Mouse (Mus musculus) heart, postnatal 0 days (tissue): Measurements from ENCODE around the gene Fbxl19. TPM values are rescaled to one million over a fixed set of nuclear protein-coding genes. Genes with fewer than 3 reads are reported as not detected.

Source experiments
- ATAC-seq: fragments of 200-750 bp; cut with Nextera tagmentation; 2 replicates; pipeline ENCODE4 v1.8.0; 2017; ENCODE audit warnings: low read depth, moderate number of reproducible peaks, moderate library complexity; ENCODE audit not compliant: insufficient read depth
- DNase-seq: peaks from one replicate; pipeline ENCODE4 v3.0.0-alpha.2; 2016; ENCODE audit warnings: low spot score
- H3K27ac ChIP-seq: fragments of 300-500 bp; sonication (generic); 2 replicates; pipeline ENCODE4 v1.5.1; 2014; ENCODE audit warnings: low read depth, mild to moderate bottlenecking
- H3K27me3 ChIP-seq: fragments of 300-500 bp; sonication (generic); 2 replicates; pipeline ENCODE4 v1.6.1; 2014; ENCODE audit warnings: low read length, mixed read lengths; ENCODE audit not compliant: control insufficient read depth, insufficient read depth
- H3K36me3 ChIP-seq: fragments of 300-500 bp; sonication (generic); replicated peaks from 2 replicates; pipeline ENCODE4 v1.6.1; 2014; ENCODE audit warnings: low read length, mixed read lengths; ENCODE audit not compliant: control insufficient read depth, insufficient read depth
- H3K4me1 ChIP-seq: fragments of 300-500 bp; sonication (generic); 2 replicates; pipeline ENCODE4 v1.6.1; 2014; ENCODE audit warnings: antibody characterized with exemption; ENCODE audit not compliant: control insufficient read depth, insufficient read depth
- H3K4me2 ChIP-seq: fragments of 300-500 bp; sonication (generic); 2 replicates; pipeline ENCODE4 v1.6.1; 2014; ENCODE audit warnings: low read depth, mild to moderate bottlenecking, low read length, moderate library complexity
- H3K4me3 ChIP-seq: fragments of 300-500 bp; sonication (generic); 2 replicates; pipeline ENCODE4 v1.5.1; 2014; ENCODE audit warnings: low read depth, low read length
- H3K9ac ChIP-seq: fragments of 300-500 bp; sonication (generic); replicated peaks from 2 replicates; pipeline ENCODE4 v1.6.1; 2014; ENCODE audit warnings: low read depth, low read length, mixed read lengths
- H3K9me3 ChIP-seq: fragments of 300-500 bp; sonication (generic); replicated peaks from 2 replicates; pipeline ENCODE4 v1.6.1; 2016; ENCODE audit warnings: low read length; ENCODE audit not compliant: control insufficient read depth
- CTCF ChIP-seq: IDR thresholded peaks from 2 replicates; pipeline ENCODE4 v1.5.1; 2016; ENCODE audit warnings: antibody characterized with exemption, control low read depth, low read depth
- EP300 ChIP-seq: IDR thresholded peaks from 2 replicates; pipeline ENCODE4 v1.6.1; 2016; ENCODE audit warnings: antibody characterized with exemption, low read depth
- WGBS: fragments of 180-500 bp; shearing (Covaris S2); extraction: QIAGEN DNeasy Blood & Tissue Kit; methylation state at CpG from one replicate; pipeline ENCODE4 v1.1.7; 2014; 5-methylcytosine and 5-hydroxymethylcytosine counted together
- polyA plus RNA-seq: library from polyadenylated mRNA; unstranded; fragments of >200 nt; fragmentation: Nextera tagmentation; extraction: Ambion mirVana; gene quantifications from 2 replicates; pipeline ENCODE4 v1.2.1, GENCODE M21; 2015
- total RNA-seq: library from RNA; depleted of rRNA; stranded (reverse); fragments of >200 nt; gene quantifications from 2 replicates; pipeline ENCODE4 v1.2.3, GENCODE M21; 2014; ENCODE audit warnings: low replicate concordance; rRNA removed

Fbxl19 gene
- 8.9 and 21.6 TPM in 2 replicates for total RNA-seq
- polyA plus RNA-seq, result 0.42 and 0.56 TPM in 2 replicates

DNA sequence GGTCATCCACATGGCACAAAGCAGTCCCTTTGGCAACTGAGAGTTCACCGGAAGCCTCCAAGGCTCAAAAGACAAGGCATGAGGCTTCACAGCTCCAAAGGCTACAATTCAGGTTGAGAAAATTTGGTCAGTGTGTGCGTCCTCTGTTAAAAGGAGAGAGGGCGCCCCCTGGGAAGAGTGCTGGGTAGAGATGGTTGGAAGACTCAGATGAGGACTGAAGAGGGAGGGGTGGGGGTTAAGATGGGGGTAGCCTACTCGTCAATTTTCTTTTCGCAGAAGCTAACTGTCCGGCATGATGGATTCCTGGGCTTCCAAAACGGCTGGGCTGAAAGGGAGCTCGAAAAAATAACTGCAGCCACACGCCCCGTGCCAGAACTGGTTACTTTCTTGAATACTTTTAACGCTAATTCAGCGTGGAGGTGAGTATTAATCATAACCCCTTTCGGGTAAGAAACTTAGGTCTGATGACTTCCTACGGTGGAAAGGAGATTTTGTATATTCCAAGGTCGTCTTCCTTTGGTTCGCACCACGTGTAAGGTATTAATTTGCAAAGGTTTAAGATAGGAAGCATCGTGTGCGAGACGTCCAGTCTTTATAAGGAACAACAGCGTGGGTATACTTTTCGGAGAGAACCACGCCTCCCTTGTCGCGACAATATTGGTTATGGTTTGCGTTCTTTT is at the start of gene Fbxl19:
TSS of gene Fbxl19 (plus strand) at position 178 of the 680 bp plus-strand sequence.
- ATAC-seq, result no peak
- 1% methylated on average over 26 of the region's 26 CpGs for WGBS

DNA sequence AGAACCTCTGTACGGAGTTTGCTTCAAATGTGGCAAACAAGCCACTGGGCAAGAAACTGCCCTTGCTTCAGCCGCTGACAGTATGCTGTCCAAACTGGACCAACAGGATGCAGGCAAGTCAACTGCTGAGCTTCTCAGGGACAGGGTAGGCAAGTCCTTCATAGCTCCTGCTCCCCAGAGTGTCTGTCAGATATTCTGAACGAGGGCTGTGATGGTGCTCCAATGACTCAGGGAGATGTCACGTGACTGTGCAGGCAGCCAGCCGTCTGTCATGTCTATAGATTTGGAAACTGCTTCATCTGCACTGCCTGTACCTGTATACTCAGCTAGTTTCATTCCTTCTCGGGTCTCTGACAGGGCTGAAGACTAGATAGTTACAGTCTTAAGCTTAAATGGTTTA is 45.4 kb upstream of the Fbxl19 start:
- 56% methylated on average over 6 of the region's 6 CpGs for WGBS
- no peak overlapping the region for H3K4me2 ChIP-seq
- no peak for TF ChIP-seq CTCF
- TF ChIP-seq EP300, result no peak
- H3K27me3 ChIP-seq, result no peaks in the 10 kb centered on the region
- no peak overlapping the region for H3K9ac ChIP-seq
- no peak overlapping the region for H3K27ac ChIP-seq
- H3K36me3 ChIP-seq, result peaks cover 13% of the 10 kb centered on the region
- no peaks in the 10 kb centered on the region for H3K4me1 ChIP-seq
- ATAC-seq (no peak), DNase-seq (no peak)
- H3K4me3 ChIP-seq, result no peak overlapping the region
- H3K9me3 ChIP-seq, result no peaks in the 10 kb centered on the region

More for the DNA sequence above, at the start of gene Fbxl19:
- Histone ChIP-seq H3K4me1 (0 out of 2 replicates have a peak, but pooled peaks cover 6% of the 10 kb centered on the region), H3K36me3 (peaks cover 13% of the 10 kb centered on the region; the same call in 1 of the 2 replicates), H3K27ac (peak within 1 kb of the TSS; percentile 80), H3K4me2 (peak within 1 kb of the TSS; percentile 100), H3K9me3 (no peaks in the 10 kb centered on the region), H3K9ac (peak within 1 kb of the TSS; percentile 77; the same call in 1 of the 2 replicates), H3K4me3 (peak within 1 kb of the TSS; percentile 82), H3K27me3 (no peaks in the 10 kb centered on the region)
- no peak for TF ChIP-seq EP300
- peak; percentile 61 for TF ChIP-seq CTCF
- peak; percentile 66 for DNase-seq

DNA sequence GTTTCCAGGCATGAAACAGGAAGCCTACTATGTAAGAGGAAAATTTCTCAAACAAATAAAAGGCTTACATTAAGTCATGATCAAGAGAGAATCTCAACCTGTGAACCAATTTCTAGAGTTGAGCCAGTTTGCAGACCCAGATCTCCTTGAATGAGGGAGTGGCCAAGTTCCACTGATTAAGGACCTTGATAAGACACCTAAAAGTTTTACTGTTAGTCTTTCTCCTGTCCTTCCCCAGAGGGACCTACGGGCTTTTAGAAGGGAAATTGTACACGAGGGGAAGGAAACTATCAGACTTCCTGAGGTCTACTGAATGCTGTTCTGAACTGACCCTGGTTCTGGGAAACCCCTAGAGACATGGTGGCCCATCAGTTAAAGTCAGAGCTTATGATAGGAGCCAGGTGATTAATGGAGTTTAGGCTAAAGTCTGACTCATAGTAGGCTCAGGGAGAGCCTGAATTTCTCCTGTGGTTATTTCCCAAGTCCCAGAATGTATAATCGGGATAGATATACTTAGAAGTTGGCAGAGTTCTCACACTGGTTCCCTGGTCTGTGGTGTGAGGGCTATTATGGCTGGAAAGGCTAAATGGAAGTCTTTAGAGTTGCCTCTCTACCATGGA is 43.5 kb upstream of the Fbxl19 start:
- TF ChIP-seq CTCF, result no peak
- TF ChIP-seq EP300, result no peak
- no peak overlapping the region for H3K4me2 ChIP-seq
- H3K9me3 ChIP-seq, result no peaks in the 10 kb centered on the region
- H3K27ac ChIP-seq, result no peak overlapping the region
- H3K27me3 ChIP-seq, result no peaks in the 10 kb centered on the region
- no peak overlapping the region for H3K4me3 ChIP-seq
- DNase-seq (no peak), ATAC-seq (no peak)
- H3K36me3 ChIP-seq, result peaks cover 17% of the 10 kb centered on the region
- H3K4me1 ChIP-seq, result no peaks in the 10 kb centered on the region
- no peak overlapping the region for H3K9ac ChIP-seq
- WGBS, result 53% methylated on average over 3 of the region's 3 CpGs

DNA sequence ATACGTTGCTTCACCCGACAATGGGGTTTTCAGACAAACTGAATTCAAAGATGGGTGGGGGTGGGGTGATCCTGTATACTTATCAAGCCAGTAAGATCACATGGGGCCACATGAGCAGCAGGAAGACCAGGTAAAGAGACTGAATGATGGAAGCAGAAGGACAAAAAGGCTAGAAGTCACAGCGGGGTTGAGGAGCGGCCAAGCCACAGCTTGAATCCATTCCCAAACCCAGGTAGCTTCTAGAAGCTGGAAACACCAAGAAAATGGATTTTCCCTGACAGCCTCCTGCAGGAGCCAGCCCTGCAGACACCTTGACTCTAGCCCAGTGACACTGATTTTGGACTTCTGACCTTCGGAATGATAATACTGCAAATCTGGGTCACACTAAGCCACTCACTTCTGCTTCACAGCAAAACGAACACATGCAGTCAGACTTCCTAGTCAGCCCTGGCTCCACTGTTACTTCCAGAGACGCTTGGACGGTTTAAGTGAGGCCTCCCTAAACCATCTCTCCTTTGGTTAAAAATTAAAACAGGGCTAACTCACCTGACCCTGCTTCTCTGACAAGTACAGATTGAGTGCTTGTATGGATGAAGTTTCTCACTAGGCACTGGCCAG is 40.7 kb upstream of the Fbxl19 start:
- TF ChIP-seq CTCF (no peak), EP300 (no peak)
- H3K4me3 ChIP-seq, result no peak overlapping the region
- no peaks in the 10 kb centered on the region for H3K27me3 ChIP-seq
- H3K9me3 ChIP-seq, result no peaks in the 10 kb centered on the region
- WGBS, result 93% methylated on average over 8 of the region's 8 CpGs
- no peak for DNase-seq
- no peak overlapping the region for H3K9ac ChIP-seq
- no peak overlapping the region for H3K27ac ChIP-seq
- H3K4me1 ChIP-seq, result peaks cover 10% of the 10 kb centered on the region
- H3K36me3 ChIP-seq, result peaks cover 25% of the 10 kb centered on the region
- no peak overlapping the region for H3K4me2 ChIP-seq
- ATAC-seq, result no peak

DNA sequence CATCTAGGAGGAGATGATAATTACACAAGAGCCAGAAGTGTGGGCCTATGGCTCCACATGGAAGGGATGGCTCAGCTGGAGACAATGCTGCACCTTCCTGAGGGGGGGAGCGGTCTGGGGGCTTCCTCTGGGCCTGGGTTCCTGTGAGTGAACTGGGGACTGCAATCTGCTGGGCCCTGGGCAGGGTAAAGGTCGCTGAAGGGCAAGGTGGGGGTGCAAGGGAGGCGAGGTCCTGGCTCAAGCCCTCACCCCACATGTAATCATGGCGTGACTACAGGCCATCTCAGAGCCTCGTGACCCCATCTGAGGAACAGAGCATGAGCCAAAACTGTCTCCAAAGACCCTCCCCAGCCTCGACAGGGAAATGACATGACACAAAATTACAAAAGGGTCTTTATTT is 39.7 kb upstream of the Fbxl19 start:
- Histone ChIP-seq H3K27me3 (no peaks in the 10 kb centered on the region), H3K9me3 (no peaks in the 10 kb centered on the region), H3K9ac (no peak overlapping the region), H3K4me3 (no peak overlapping the region), H3K4me1 (peaks cover 14% of the 10 kb centered on the region), H3K36me3 (peaks cover 25% of the 10 kb centered on the region), H3K4me2 (no peak overlapping the region), H3K27ac (no peak overlapping the region)
- TF ChIP-seq CTCF (no peak), EP300 (no peak)
- no peak for ATAC-seq
- 79% methylated on average over 6 of the region's 6 CpGs for WGBS
- no peak for DNase-seq
